Mouse (Mus musculus): Measurements from ENCODE around the gene Foxs1. TPM values are rescaled to one million over a fixed set of nuclear protein-coding genes. Genes with fewer than 3 reads are reported as not detected.

The Foxs1 gene
- 6.1 and 6.6 TPM in 2 replicates for polyA plus RNA-seq (2015; fragmentation: Nextera tagmentation; extraction: Ambion mirVana)

DNA sequence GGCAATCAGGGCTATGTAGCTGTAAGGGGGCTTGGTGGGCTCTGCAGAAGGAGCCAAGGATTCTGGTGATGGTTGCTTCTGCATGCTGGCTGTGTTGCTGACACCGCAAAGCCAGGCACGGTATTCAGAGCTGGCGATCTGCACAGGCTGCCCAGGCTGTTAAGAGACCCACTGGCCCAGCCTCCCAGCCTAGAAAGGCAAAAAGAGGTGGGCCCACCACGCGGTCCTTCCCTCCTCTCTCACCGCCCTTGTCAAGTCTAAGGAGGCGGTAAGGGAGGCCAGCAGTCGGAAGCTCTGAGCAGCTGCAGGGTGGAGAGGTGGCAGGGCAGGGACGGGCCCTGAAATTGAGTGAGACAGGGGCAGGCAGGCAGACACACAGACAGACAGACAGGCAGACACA is at the start of gene Foxs1:
Gene Foxs1 (minus strand): TSS at position 161 of the 400 bp plus-strand sequence.
- Histone ChIP-seq H3K27me3 (ENCODE audit: control insufficient read depth, insufficient read depth, low read length) (peaks cover 4% of the 10 kb centered on the region), H3K36me3 (ENCODE audit: control insufficient read depth, insufficient read depth) (no peaks in the 10 kb centered on the region), H3K27ac (ENCODE audit: low read length) (peak within 1 kb of the TSS; percentile 66), H3K4me2 (ENCODE audit: low read depth, low read length) (peak within 1 kb of the TSS; percentile 36), H3K4me3 (ENCODE audit: low read length) (peak within 1 kb of the TSS; percentile 41), H3K9me3 (replicated peaks; ENCODE audit: control insufficient read depth, low read length) (no peaks in the 10 kb centered on the region), H3K4me1 (ENCODE audit: control insufficient read depth, insufficient read depth, low read length) (peaks cover 3% of the 10 kb centered on the region; the same call in 1 of the 2 replicates), H3K9ac (ENCODE audit: low read length) (peak within 1 kb of the TSS; percentile 56)
- 13% methylated on average over 9 of the region's 9 CpGs for WGBS
- 0 out of 2 replicates have a peak, but pooled peaks have one; percentile 35 for ATAC-seq (replicated peaks; ENCODE audit: extremely low read depth, insufficient read depth, low FRiP score)

DNA sequence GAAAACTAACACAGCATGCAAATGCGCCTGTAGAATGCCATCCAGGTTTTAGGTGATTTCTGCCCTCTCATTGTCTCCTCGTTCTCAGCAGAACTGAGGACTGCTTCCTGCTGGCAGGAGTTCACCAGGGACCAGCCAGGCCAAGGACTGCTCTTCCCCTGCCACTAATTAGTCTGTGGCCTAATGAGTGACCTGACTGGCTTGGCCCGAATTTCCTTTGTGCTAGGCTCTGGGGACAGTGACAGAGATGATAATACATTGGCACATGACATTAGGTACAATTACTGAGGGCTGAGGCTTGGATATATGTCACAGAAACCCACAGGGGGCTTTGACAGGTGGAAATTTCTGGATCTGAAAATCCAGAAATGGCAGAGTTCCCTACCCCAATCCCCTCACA is 44.0 kb upstream of the Foxs1 start:
- 59% methylated on average over 3 of the region's 3 CpGs for WGBS

GRCm38 (mm10) chr2:152965555-152965954 is 32.5 kb upstream of the Foxs1 start:
- Histone ChIP-seq H3K4me3 (ENCODE audit: low read length) (no peak overlapping the region), H3K9me3 (replicated peaks; ENCODE audit: control insufficient read depth, low read length) (no peaks in the 10 kb centered on the region), H3K27me3 (ENCODE audit: control insufficient read depth, insufficient read depth, low read length) (no peaks in the 10 kb centered on the region), H3K4me1 (ENCODE audit: control insufficient read depth, insufficient read depth, low read length) (no peaks in the 10 kb centered on the region), H3K9ac (ENCODE audit: low read length) (no peak overlapping the region), H3K27ac (ENCODE audit: low read length) (no peak overlapping the region), H3K36me3 (ENCODE audit: control insufficient read depth, insufficient read depth) (no peaks in the 10 kb centered on the region), H3K4me2 (ENCODE audit: low read depth, low read length) (no peak overlapping the region)
- 68% methylated on average over 4 of the region's 4 CpGs for WGBS
- no peak for ATAC-seq (replicated peaks; ENCODE audit: extremely low read depth, insufficient read depth, low FRiP score)

More for the DNA sequence above, 44.0 kb upstream of the Foxs1 start:
- ATAC-seq (replicated peaks; ENCODE audit: extremely low read depth, insufficient read depth, low FRiP score), result no peak
- H3K36me3 ChIP-seq (ENCODE audit: control insufficient read depth, insufficient read depth), result no peaks in the 10 kb centered on the region
- no peak overlapping the region for H3K27ac ChIP-seq (ENCODE audit: low read length)
- H3K9me3 ChIP-seq (replicated peaks; ENCODE audit: control insufficient read depth, low read length), result 0 out of 2 replicates have a peak, but pooled peaks cover 2% of the 10 kb centered on the region
- H3K27me3 ChIP-seq (ENCODE audit: control insufficient read depth, insufficient read depth, low read length), result no peaks in the 10 kb centered on the region
- H3K9ac ChIP-seq (ENCODE audit: low read length), result no peak overlapping the region
- H3K4me3 ChIP-seq (ENCODE audit: low read length), result no peak overlapping the region
- no peaks in the 10 kb centered on the region for H3K4me1 ChIP-seq (ENCODE audit: control insufficient read depth, insufficient read depth, low read length)
- H3K4me2 ChIP-seq (ENCODE audit: low read depth, low read length), result no peak overlapping the region

GRCm38 (mm10) chr2:152962091-152962793 is 29.2 kb upstream of the Foxs1 start, which contains the start of gene Ttll9:
TSS of gene Ttll9 (plus strand) at chr2:152962485.
- Histone ChIP-seq H3K9me3 (replicated peaks; ENCODE audit: control insufficient read depth, low read length) (no peaks in the 10 kb centered on the region), H3K4me3 (ENCODE audit: low read length) (peak within 1 kb of the TSS; percentile 51), H3K9ac (ENCODE audit: low read length) (peak within 1 kb of the TSS; percentile 54), H3K36me3 (ENCODE audit: control insufficient read depth, insufficient read depth) (no peaks in the 10 kb centered on the region), H3K4me1 (ENCODE audit: control insufficient read depth, insufficient read depth, low read length) (no peaks in the 10 kb centered on the region), H3K4me2 (ENCODE audit: low read depth, low read length) (peak within 1 kb of the TSS; percentile 88), H3K27ac (ENCODE audit: low read length) (no peak within 1 kb of the TSS), H3K27me3 (ENCODE audit: control insufficient read depth, insufficient read depth, low read length) (peaks cover 4% of the 10 kb centered on the region; the same call in 1 of the 2 replicates)
- WGBS, result 2% methylated on average over 34 of the region's 34 CpGs
- ATAC-seq (replicated peaks; ENCODE audit: extremely low read depth, insufficient read depth, low FRiP score), result peak; percentile 78

DNA sequence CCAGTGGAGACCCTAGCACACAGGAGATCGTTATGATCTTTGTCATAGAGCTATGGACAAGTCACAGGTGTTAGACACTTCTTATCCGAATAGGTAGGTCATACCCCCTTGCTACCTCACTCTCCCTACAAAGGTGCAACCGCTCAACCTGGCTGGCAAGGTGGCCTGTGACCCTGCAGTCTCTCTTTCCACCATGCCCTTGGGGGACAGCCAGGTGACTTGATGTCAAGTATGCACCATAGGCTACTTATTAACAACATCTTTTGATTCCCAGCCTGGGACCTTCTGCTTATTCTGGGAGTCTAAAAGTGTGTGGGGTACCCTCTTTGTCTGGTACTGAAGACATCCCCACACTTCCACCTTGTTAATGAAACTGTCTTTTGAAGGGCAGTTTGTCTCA is 25.1 kb upstream of the Foxs1 start:
- Histone ChIP-seq H3K27ac (ENCODE audit: low read length) (no peak overlapping the region), H3K36me3 (ENCODE audit: control insufficient read depth, insufficient read depth) (no peaks in the 10 kb centered on the region), H3K27me3 (ENCODE audit: control insufficient read depth, insufficient read depth, low read length) (peaks cover 24% of the 10 kb centered on the region), H3K4me2 (ENCODE audit: low read depth, low read length) (no peak overlapping the region), H3K9me3 (replicated peaks; ENCODE audit: control insufficient read depth, low read length) (no peaks in the 10 kb centered on the region), H3K4me3 (ENCODE audit: low read length) (no peak overlapping the region), H3K9ac (ENCODE audit: low read length) (no peak overlapping the region), H3K4me1 (ENCODE audit: control insufficient read depth, insufficient read depth, low read length) (no peaks in the 10 kb centered on the region)
- ATAC-seq (replicated peaks; ENCODE audit: extremely low read depth, insufficient read depth, low FRiP score), result no peak
- 73% methylated on average over 3 of the region's 3 CpGs for WGBS

- Histone ChIP-seq H3K27ac (ENCODE audit: low read length) (no peak overlapping the region), H3K4me1 (ENCODE audit: control insufficient read depth, insufficient read depth, low read length) (peaks cover 7% of the 10 kb centered on the region), H3K9me3 (replicated peaks; ENCODE audit: control insufficient read depth, low read length) (no peaks in the 10 kb centered on the region), H3K4me2 (ENCODE audit: low read depth, low read length) (peak overlapping the region; percentile 100), H3K4me3 (ENCODE audit: low read length) (peak overlapping the region; percentile 75), H3K27me3 (ENCODE audit: control insufficient read depth, insufficient read depth, low read length) (peaks cover 71% of the 10 kb centered on the region), H3K9ac (ENCODE audit: low read length) (peak overlapping the region; percentile 73), H3K36me3 (ENCODE audit: control insufficient read depth, insufficient read depth) (no peaks in the 10 kb centered on the region)
- ATAC-seq (replicated peaks; ENCODE audit: extremely low read depth, insufficient read depth, low FRiP score), result no peak
- WGBS, result 19% methylated on average over 13 of the region's 13 CpGs
Observed at GRCm38 (mm10) chr2:152951850-152952720, 19.1 kb upstream of the Foxs1 start.

DNA sequence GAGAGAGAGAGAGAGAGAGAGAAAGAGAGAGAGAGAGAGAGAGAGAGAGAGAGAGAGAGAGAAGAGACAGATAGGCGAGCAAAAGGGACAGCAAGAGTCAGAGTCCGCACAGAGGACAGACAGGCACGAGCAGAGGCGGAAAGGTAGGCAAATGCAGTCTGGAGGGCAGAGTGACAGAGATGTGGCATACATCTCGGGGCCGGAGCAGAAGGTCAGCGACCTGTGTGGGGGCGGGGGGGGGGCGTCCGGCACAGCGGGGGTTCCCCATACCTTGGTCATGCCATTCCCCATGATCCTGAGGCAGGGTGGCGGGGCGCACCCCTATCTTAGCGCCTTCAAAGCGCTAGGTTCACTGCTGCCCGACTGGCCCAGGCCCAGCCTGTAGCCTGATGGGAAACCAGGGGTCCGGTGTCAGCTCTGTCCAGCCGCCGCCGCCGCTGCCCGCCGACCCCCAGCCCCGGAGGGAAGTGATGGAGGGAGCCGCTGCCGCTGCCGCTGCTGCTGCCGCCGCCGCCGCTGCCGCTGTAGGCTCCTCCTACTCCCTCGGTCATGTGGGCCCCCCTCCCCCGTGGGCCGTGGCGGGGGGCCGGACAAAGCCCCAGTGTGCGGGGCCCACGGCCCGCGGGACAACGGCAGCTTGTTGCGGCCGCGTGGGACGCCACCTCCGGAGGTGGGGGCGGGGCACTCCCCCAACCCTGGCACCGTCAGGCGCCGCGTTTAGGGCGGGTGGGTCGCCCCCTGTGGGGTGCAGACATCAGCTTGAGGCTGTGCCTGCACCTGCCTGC is 18.2 kb upstream of the Foxs1 start, which contains the start of gene Dusp15:
Gene Dusp15 (minus strand): TSS at position 634 of the 785 bp plus-strand sequence.
- Histone ChIP-seq H3K27ac (ENCODE audit: low read length) (no peak within 1 kb of the TSS), H3K4me2 (ENCODE audit: low read depth, low read length) (peak within 1 kb of the TSS; percentile 100), H3K36me3 (ENCODE audit: control insufficient read depth, insufficient read depth) (no peaks in the 10 kb centered on the region), H3K9ac (ENCODE audit: low read length) (peak within 1 kb of the TSS; percentile 73), H3K27me3 (ENCODE audit: control insufficient read depth, insufficient read depth, low read length) (peaks cover 77% of the 10 kb centered on the region), H3K4me3 (ENCODE audit: low read length) (peak within 1 kb of the TSS; percentile 75), H3K4me1 (ENCODE audit: control insufficient read depth, insufficient read depth, low read length) (peaks cover 7% of the 10 kb centered on the region), H3K9me3 (replicated peaks; ENCODE audit: control insufficient read depth, low read length) (no peaks in the 10 kb centered on the region)
- 2% methylated on average over 53 of the region's 54 CpGs for WGBS
- no peak for ATAC-seq (replicated peaks; ENCODE audit: extremely low read depth, insufficient read depth, low FRiP score)

- no peak for ATAC-seq (replicated peaks; ENCODE audit: extremely low read depth, insufficient read depth, low FRiP score)
- H3K27ac ChIP-seq (ENCODE audit: low read length), result no peak overlapping the region
- H3K36me3 ChIP-seq (ENCODE audit: control insufficient read depth, insufficient read depth), result no peaks in the 10 kb centered on the region
- 35% methylated on average over 11 of the region's 11 CpGs for WGBS
- peak overlapping the region; percentile 75 for H3K4me3 ChIP-seq (ENCODE audit: low read length)
- H3K9ac ChIP-seq (ENCODE audit: low read length), result no peak overlapping the region
- peaks cover 7% of the 10 kb centered on the region for H3K4me1 ChIP-seq (ENCODE audit: control insufficient read depth, insufficient read depth, low read length)
- peak overlapping the region; percentile 100 for H3K4me2 ChIP-seq (ENCODE audit: low read depth, low read length)
- no peaks in the 10 kb centered on the region for H3K9me3 ChIP-seq (replicated peaks; ENCODE audit: control insufficient read depth, low read length)
- peaks cover 82% of the 10 kb centered on the region for H3K27me3 ChIP-seq (ENCODE audit: control insufficient read depth, insufficient read depth, low read length)
Observed at GRCm38 (mm10) chr2:152950358-152951064, 17.5 kb upstream of the Foxs1 start.

All from heart, embryonic 16.5 days (tissue).